Mouse (Mus musculus) adrenal gland, adult (tissue): ENCODE data around the gene Klk1b24.
"Not testable (repeated sequence)": the region's sequence is repeated elsewhere in the genome, so short reads cannot be mapped to it uniquely, and the experiment has no call there.

Experiments used
- DNase-seq, 2 experiments: peaks; one replicate each; pipeline ENCODE4 v3.0.0; 2022 to 2023; ENCODE audit warnings: low spot score in 1 of 2; ENCODE audit not compliant: inconsistent age in 2 of 2

Klk1b24 gene

DNA sequence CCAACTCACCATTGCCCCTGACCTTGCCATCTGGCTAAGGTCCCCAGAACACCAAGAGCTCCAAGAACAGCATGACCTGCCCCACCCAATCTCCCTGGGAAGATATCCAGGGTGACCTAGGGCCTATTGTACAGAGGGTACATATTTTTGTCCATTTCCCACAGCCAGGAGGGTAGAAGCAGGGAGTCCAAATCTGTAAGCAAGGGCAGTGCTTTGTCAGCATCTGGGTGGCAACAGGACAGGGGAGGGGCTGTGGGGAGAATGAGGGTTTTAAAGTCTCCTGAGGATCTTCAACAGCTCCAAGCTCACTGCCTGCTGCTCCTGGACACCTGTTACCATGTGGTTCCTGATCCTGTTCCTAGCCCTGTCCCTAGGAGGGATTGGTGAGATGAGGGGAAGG is at the start of gene Klk1b24:
Gene Klk1b24 (plus strand): TSS at position 301 of the 400 bp plus-strand sequence.
- DNase-seq, result not testable (repeated sequence)

DNA sequence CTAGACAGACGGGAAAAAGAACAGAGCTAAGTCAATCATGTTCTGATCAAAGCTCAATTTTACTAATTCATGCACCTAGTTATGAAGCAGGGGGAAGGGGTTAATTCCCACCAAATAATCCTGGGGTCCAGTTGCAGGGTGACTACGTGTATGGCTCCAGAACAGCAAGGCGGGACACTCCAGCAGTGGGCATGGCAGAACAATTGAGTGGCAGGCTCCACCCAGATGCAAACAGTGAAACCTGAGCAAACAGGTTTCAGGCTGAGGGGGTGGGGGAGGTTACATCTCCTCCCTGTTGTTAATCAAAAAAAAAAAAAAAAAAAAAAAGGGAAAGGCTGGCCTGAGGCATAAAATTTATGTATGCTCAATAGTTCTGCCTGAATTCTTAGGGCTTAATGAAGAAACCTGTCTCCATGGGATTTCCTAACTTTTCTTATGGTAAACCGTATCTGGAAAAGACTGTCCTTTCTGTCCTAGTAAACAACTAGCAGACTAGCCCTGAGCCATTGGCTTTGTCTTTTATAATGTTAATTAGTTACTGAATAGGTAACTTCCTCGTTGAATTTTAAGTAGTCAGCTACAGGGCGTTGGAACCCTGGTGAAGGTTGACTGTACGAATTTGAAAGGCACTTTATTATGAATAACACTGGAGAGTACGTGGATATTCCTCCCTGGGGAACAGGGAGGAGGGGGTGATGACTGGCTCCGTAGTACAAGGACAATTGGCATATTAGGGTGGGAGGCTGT is 8.6 kb upstream of the Klk1b24 start:
- DNase-seq, result no peak

DNA sequence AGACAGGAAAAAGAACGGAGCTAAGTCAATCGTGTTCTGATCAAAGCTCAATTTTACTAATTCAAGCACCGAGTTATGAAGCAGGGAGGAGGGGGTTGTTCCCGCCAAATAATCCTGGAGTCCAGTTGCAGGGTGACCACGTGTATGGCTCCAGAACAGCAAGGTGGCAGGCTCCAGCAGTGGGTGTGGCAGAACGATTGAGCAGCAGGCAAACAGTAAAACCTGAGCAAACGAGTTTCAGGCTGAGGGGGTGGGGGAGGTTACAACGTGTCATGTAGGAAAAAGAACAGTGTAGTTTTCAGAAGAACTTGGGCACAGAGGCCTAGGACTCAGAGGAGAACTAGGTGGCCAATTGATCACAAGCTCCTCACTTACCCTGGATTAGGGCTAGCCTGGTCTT is 1.5 kb upstream of the Klk1b24 start:
- DNase-seq, result not testable (repeated sequence)

DNA sequence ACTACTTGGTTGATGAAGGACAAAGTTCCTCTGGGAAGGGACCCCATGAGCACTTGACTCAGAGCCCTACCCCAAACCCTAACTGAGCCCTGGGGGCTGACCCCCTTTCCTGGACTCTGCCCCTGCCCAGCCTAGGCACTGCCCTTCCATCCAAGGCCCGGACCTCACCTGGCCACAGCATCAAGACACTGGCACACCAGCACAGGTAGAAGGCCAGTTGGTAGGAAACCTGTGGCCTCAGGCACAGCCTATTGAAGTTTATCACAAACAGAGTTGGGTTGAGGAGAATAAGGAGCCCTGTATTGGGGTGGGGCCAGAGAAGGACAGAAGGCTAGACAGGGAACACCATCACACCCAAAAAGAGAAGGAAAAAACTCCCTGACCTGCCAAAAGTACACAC is 5.4 kb downstream of the Klk1b24 start:
- DNase-seq, result not testable (repeated sequence)

DNA sequence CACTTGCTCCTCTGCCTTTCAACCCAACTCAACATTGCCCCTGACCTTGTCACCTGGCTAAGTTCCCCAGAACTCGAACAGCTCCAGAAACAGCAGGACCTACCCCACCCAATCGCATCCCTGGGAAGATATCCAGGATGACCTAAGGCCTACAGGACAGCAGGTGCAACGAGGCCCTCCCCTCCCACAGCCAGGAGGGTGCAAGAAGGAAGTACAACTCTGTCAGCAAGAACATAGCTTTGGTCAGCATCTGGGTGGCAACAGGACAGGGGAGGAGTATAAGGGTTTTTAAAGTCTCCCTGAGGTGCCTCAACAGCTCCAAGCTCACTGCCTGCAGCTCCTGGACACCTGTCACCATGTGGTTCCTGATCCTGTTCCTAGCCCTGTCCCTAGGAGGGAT is 9.9 kb downstream of the Klk1b24 start, which contains the start of gene Klk1b3:
Gene Klk1b3 (plus strand): TSS at position 301 of the 400 bp plus-strand sequence.
- DNase-seq, result no peak

DNA sequence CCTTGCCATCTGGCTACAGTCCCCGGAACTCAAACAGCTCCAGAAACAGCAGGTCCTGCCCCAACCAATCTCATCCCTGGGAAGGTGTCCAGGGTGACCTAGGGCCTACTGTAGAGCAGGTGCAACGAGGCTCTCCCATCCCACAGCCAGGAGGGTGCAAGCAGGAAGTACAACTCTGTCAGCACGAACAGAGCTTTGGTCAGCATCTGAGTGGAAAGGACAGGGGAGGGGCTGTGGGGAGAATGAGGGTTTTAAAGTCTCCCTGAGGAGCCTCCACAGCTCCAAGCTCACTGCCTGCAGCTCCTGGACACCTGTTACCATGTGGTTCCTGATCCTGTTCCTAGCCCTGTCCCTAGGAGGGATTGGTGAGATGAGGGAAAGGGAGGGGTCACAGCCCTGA is 19.1 kb downstream of the Klk1b24 start, which contains the start of gene Klk1b4:
Gene Klk1b4 (plus strand): TSS at position 301 of the 400 bp plus-strand sequence.
- not testable (repeated sequence) for DNase-seq

DNA sequence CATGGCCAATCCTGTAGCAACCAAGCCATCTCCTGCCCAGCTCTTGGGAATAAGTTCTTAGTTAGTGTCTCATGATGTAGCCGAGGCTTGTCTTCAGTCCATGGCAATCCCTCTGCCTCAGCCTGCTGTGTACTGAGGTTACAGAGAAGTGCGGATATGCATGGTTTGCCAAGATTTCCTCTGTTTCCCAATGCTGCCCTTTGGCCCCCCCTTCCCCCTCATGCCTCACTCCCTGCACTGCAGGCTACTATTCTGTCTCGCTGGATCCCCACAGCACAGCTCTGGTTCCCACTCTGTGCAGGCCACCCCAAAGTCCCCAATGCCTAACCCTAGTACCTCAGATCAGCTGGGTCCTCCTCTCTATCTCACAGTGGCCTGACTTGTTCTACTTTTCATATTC is 20.3 kb downstream of the Klk1b24 start:
- no peak for DNase-seq

DNA sequence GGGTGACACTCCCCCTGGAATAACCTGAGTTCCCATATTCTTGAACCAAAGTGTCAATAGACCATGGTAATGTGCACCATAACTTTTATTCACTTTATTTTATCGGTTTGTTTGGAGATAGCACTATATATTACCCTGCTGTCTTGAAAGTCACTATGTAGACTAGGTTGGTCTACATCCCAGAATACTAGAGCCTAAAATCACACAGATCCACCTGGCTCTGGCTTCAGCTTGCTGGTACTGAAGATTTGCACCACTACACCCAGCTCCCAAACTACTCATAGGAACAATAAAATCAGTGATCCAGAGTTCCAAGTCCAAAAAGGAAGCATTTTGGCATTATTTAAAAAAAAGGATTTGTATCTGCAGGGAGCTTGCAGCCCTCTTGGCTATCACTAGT is 27.6 kb downstream of the Klk1b24 start, which contains the start of gene Klk1b5:
Gene Klk1b5 (plus strand): TSS at position 301 of the 400 bp plus-strand sequence.
- DNase-seq, result no peak

DNA sequence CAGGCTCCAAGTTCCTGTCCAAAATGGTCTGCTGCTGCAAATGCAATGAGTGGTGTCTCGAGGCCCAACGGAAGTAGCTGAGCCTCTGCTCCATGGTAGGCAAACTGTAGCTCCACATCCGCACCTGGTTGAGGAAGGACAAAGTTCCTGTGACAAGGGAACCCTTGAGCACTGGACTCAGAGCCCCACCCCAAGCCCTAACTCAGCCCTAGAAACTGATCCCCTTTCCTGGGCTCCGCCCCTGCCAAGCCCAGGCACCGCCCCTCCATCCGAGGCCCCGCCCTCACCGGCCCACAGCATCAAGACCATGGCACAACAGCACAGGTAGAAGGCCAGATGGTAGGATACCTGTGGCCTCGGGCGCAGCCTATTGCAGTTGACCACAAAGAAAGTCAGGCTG is 33.6 kb downstream of the Klk1b24 start:
- DNase-seq, result not testable (repeated sequence)

DNA sequence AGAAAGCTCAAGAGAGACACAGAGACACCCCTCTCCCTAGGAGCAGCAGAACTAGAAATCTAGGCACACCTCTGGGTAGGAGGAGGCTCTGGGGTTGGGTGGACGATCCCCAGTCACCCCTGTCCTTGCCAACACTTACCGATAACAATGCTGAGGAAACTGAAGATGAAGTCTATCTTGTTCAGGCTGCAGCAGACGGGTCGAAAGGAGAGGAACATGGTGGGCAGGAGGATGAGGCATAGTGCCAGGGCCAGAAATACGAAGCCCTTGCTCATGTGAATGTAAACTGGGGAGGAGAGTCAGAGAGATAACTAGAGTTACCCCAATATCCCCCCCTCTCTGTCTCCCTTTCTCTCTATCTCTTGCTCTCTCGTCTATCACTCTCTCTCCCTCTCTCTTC is 34.3 kb downstream of the Klk1b24 start:
- DNase-seq, result not testable (repeated sequence)

DNA sequence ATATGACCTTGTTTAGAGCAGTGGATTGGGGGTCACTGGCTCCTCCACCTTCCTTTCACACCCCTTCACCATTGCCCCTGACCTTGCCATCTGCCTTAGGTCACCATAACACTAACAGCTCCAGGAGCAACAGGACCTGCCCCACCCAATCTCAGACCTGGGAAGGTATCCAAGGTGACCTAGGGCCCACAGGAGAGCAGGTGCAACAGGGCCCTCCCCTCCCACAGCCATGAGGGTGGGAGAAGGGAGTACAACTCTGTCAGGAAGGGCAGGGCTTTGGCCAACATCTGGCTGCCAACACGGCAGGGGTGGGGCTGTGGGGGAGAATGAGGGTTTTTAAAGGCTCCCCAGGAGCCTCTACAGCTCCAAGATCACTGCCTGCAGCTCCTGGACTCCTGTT is 37.0 kb downstream of the Klk1b24 start, which contains the start of gene Klk1:
Gene Klk1 (plus strand): TSS at position 285 of the 400 bp plus-strand sequence.
- DNase-seq, result no peak

DNA sequence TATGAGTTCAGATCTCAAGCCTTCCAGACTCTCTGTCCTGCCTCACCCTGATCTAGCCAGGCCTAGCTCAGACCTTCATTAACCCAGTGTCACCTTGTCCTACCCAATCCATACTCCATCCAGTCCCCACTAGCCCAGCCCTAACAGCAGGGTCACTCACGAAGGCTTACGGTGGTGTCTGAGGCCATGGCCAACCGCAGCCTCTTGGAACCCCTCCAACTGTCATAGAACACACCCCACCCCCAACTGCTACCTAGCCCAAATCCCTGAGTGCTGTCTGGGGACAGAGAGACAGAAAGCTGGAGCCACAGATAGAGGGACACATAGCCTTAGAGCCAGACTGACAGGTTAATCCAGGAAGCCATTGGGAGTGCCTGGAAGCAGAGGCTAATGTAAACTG is 47.9 kb downstream of the Klk1b24 start, which contains the start of gene Gm36864:
Gene Gm36864 (plus strand): TSS at position 269 of the 400 bp plus-strand sequence.
- DNase-seq, result no peak

DNA sequence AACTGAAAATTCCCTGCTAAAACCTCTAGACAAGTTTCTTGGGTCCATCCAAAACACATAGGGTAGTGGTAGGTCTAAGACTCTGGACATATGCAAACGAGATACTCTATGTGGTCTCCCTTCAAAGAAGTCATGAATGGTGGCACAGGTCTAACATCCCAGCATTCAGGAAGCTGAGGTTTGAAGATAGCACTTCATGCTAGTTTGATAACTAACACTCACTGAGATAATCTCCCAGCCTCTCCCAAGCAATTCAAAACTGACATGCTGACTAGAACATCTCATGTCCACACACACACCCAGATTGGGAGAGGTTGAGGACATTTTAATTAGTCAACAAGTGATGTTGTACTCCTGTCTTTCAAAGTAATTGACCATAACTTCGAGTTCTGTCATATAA is 51.9 kb downstream of the Klk1b24 start:
- DNase-seq, result no peak

DNA sequence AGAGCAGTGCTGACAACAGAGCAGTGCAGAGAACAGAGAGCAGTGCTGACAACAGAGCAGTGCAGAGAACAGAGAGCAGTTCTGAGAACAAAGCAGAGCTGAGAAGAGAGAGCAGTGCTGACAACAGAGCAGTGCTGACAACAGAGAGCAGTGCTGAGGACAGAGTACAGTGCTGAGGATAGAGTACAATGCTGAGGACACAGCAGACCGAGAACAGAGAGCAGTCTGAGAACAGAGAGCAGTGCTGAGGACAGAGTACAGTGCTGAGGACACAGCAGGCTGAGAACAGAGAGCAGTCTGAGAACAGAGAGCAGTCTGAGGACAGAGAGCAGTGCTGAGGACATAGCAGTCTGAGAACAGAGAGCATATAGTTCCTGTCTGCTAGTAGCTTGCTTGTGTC is 52.7 kb downstream of the Klk1b24 start:
- no peak for DNase-seq

DNA sequence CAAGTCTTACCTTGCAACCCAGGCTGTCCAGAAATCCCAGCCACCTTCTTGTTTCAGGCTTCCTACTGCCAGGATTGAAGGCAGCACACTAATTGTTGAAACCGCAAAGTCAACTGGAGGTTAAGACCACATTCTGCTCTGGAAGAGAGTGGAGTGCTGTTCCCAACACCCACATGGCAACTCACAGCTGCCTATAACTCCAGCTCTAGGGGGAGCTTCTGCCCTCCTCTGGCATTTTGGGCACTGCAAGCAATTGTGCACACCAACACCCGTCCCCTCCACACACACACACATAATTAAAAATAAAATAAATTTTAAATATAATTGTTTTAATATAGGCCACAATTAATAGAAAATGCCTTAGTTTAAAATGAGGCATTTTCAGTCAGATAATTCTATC is 53.1 kb downstream of the Klk1b24 start:
- DNase-seq, result no peak
